Mouse (Mus musculus): ENCODE data around the gene Disp1. TPM values are rescaled to one million over a fixed set of nuclear protein-coding genes. Genes with fewer than 3 reads are reported as not detected.
A peak's percentile ranks its signal among the peaks of the same experiment; 100 is the strongest.

Gene Disp1
- total RNA-seq, 2 experiments from 2014 or later: 14.9 to 17.0 TPM

DNA sequence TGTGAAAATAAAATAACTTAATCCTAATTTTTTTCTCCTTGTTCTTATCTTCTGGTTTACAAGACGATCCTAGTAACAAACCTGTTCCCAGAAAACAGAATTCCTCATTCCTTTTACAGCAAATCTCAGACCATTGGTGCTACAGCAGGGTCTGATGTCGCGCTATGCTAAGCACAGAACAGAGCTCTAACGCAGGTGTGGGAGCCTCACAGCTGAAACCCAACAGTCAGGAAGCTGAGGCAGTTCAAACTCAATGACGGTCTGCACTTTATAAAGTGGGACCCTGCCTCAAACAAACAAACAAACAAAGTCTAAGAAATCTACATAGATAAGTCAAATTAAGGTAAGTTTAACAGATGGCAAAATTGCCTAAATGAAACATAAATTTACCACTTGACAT, 20.4 kb downstream of the Disp1 start:
- DNase-seq: no peak

DNA sequence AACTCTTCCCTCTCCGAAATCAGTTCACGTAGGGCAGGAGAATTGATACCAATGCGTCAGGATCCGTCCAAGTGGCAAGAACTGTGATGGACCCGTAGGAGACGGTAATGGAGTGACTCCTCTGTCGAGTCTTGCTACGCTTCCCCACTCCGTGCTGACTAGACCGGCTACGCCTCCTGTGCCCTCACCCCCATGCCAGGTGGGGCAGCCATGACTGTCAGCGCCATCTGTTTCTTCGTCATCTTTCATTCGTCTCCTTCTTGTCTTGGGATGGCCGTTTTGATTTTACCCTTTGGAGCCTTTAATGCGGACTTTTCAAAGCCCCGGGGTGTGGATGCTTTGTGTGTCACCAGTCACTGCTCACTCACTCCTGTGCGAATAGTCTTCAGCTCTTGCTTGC, 26.6 kb downstream of the Disp1 start:
- DNase-seq: no peak

DNA sequence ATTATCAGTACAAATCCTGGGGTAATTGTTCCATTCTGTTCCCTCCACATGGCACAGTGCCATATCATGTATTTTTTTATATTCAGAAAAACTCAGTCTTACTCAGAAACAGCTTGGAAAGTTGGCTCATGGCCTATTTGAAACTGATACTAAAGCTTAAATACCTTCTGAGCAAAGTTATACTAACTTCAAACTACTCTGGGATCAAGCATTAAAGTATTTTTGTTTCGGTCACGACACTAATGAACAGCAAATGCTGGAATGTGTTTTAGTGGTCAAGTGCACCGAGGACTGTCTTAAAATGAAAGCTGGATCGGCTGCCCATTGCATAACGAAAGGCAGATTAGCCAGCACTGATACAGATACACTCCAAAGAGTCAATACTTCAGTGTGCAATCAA, 27.2 kb downstream of the Disp1 start:
- DNase-seq: peak in 1 of 2 experiments; percentile 22

DNA sequence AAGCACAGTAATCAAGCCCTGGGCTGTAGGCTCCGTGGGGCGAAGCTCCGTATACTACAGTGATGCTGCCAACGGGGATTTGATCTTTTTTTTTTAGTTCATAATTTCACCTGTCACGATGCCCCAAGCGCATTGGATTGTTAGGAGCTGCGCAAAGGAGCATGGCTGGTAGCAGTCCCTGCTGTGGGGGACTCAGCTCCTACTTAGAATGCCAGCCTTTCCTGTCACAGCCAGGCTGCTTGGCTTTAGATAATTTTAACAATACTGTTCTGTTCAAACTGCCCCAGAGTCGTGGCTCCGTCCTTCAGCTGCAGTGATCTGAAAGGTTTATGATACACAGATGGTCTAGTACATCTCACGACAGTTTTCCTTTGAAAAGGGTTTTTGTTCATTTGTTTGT, 29.9 kb downstream of the Disp1 start:
- no peak for DNase-seq

GRCm38 (mm10) chr1:183190456-183190855, 30.9 kb downstream of the Disp1 start:
- no peak for DNase-seq

DNA sequence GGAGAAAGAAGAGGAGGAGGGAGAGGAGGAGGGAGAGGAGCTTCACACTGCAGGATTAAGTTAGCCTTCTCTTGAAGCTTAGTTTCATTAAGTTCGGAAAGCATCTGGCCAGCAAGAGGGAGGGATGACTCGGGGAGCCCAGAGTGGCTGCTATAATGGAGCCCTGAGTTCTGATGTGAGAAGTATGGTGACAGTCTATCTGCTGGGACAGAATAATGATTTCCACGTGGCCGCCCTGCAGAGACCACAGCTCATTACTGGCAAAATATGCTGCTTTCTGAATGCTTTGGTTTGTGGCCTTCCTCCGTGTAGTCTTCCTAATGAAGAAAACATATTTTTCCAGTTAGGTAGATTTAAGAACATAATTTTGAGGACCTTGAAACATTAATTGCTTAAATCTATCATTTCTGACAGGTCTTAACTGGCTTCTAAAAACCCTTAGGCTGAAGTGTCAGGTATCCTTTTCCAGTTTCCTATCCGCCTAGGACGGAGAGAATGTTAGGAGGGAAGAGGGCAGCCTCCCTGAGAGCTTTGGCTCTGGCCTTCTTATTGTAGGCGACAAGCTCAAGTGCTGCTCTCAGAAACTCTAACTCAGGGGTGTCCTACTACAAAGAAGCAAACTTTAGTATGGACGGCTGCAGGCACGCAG, 32.2 kb downstream of the Disp1 start:
- no peak for DNase-seq

GRCm38 (mm10) chr1:183188115-183189013, 33.0 kb downstream of the Disp1 start:
- DNase-seq: no peak

GRCm38 (mm10) chr1:183185560-183185959, 35.8 kb downstream of the Disp1 start:
- DNase-seq: no peak

GRCm38 (mm10) chr1:183184681-183185080, 36.6 kb downstream of the Disp1 start:
- no peak for DNase-seq

- no peak for DNase-seq
Observed at GRCm38 (mm10) chr1:183183565-183183964, 37.8 kb downstream of the Disp1 start.

- no peak for DNase-seq
Observed at GRCm38 (mm10) chr1:183182641-183183414, 38.5 kb downstream of the Disp1 start.

DNA sequence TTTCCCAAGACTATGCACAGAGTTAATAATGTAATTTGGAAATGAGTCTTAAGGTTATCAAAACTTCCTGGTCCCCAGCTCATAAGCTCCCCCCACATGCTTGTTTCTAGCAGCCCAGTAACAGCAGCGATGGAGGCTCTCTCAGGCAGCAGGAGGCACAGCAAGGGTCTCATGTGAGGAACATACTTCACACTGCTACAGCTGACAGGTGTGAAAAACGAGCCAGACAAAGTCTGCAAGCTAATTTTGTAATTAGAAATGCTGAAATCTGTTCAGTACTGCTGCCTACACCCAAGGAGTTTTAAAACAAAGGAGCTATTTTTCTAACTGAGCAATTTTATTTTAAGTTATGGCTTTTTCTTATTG, 40.3 kb downstream of the Disp1 start:
- no peak for DNase-seq

- DNase-seq: no peak
Observed at GRCm38 (mm10) chr1:183180301-183181029, 40.9 kb downstream of the Disp1 start.

- DNase-seq: no peak
Observed at GRCm38 (mm10) chr1:183179316-183179715, 42.0 kb downstream of the Disp1 start.

DNA sequence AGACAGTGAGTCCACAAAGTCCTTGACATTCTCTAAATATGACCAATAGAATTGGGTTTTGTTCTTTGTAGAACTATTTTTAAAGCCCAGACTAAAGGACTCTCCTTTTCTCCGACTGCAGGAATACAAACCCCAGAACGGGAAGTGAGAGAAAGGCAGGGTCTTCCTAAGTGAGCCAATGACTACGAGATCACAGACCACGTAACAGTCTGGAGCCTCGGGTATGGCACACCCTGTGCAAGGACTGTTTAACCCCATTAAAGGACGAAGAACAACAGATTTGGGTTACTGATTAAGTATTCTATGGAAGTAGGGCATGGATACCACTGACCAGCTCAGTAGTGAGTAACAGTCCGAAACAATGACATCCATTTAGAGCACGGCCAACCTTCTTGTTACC, 46.1 kb downstream of the Disp1 start:
- DNase-seq: no peak

DNA sequence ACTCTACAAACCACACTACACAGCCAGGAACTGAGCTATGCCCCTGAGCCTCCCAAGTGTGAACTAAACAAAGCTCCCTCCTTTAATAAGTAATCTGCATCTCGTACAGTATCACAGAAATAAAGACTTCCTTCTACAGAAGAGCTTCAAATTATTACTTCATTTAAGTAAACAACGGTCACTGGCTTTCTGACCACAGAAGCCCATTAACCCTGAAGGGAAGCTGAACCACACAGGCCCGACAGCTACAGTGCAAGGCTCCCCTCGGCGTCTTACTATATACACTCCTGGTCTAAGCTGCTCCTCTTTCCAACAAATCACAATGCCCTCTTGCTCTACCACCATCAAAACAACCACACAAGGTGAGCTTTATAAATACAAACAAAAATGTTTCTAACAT, 50.2 kb downstream of the Disp1 start:
- no peak for DNase-seq

DNA sequence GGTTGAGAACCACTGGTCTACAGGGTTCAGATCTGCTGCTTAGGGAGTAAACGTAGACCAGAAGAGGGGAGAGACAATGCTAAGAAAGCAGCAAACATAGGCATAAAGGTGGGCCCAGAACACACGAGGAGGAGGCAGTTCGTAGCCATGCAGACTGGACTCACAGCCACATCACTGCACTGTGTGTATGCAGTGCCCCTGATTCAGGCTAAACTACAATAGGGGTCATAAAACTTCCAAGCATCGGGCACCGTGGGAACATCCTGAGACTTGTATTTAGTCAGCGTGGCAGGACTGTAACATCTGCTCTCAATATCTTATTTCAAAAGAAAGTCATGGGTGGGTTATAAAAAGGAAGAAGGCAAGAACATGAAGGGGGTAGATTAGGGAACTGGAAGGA, 52.9 kb downstream of the Disp1 start:
- DNase-seq: no peak

GRCm38 (mm10) chr1:183167776-183168175, 53.5 kb downstream of the Disp1 start:
- DNase-seq: no peak

GRCm38 (mm10) chr1:183166700-183167099, 54.6 kb downstream of the Disp1 start:
- no peak for DNase-seq

DNA sequence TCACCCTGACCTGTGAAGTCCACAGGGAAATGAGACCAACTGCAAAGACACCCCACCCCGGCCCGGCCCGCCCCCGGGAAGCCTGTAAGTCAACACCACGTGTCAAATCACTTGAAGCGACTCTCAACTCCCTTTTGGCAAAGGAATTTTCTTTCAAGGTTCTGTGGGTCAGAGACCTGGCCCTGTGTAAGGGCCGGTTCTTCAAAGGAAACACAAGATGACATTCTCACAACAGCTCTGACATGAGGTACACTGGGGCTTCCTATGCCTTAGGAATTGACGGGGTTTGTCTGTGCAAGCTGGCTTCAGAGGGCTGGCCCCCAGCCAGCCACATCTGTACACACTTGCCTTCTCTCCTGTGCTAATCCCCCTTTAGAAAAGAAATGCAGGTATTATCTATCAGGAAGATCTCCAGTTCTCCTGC, 56.7 kb downstream of the Disp1 start:
- DNase-seq: no peak

DNA sequence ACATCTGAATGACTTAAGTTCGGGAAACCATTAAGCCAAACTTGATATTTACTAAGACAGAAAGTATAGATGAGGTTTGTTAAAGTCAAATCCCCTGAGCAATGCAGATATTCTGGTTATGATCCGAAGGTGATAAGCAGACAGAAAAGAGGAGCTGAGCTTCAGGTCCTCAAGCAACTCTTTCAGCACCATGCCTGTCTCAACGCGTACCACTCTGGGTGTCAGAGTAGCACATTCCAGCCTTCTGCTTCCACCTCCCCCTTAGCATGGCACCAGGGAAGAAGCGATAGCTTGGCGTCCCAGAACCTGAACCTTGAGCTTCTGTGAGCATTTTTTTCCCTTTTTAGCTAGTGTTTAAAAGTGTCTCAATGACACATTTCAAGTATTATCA, 57.1 kb downstream of the Disp1 start:
- DNase-seq: no peak

- no peak for DNase-seq
Observed at GRCm38 (mm10) chr1:183163512-183164189, 57.7 kb downstream of the Disp1 start.

All from adrenal gland, postnatal 36 days (tissue).